Mouse (Mus musculus): Measurements from ENCODE around the gene Kctd17. TPM values are rescaled to one million over a fixed set of nuclear protein-coding genes. Genes with fewer than 3 reads are reported as not detected.

Gene Kctd17
- polyA plus RNA-seq (2016; fragmentation: Nextera tagmentation; extraction: Ambion mirVana) = 79.8 and 85.2 TPM in 2 replicates

GRCm38 (mm10) chr15:78428391-78429138 lies at the start of gene Kctd17:
Gene Kctd17, plus strand, starts transcription at chr15:78428564.
- H3K9ac ChIP-seq = peak within 1 kb of the TSS; percentile 82
- H3K4me2 ChIP-seq (replicated peaks) = peak within 1 kb of the TSS; percentile 80
- peak; percentile 91 for ATAC-seq (ENCODE audit: low FRiP score)
- peaks cover 3% of the 10 kb centered on the region; the same call in 1 of the 2 replicates for H3K27me3 ChIP-seq
- no peaks in the 10 kb centered on the region for H3K9me3 ChIP-seq (replicated peaks)
- peak within 1 kb of the TSS; percentile 76 for H3K27ac ChIP-seq
- peaks cover 24% of the 10 kb centered on the region for H3K4me1 ChIP-seq
- WGBS = 1% methylated on average over 52 of the region's 52 CpGs
- peaks cover 28% of the 10 kb centered on the region for H3K36me3 ChIP-seq
- peak within 1 kb of the TSS; percentile 56 for H3K4me3 ChIP-seq

- H3K9ac ChIP-seq = no peak overlapping the region
- 81% methylated on average over 2 of the region's 2 CpGs for WGBS
- H3K4me1 ChIP-seq = peaks cover 3% of the 10 kb centered on the region; the same call in 1 of the 2 replicates
- no peaks in the 10 kb centered on the region for H3K27me3 ChIP-seq
- H3K27ac ChIP-seq = no peak overlapping the region
- no peak overlapping the region for H3K4me2 ChIP-seq (replicated peaks)
- ATAC-seq (ENCODE audit: low FRiP score) = no peak
- H3K9me3 ChIP-seq (replicated peaks) = no peaks in the 10 kb centered on the region
- no peaks in the 10 kb centered on the region for H3K36me3 ChIP-seq
- H3K4me3 ChIP-seq = no peak overlapping the region
Observed at GRCm38 (mm10) chr15:78380208-78380607, 48.2 kb upstream of the Kctd17 start.

- no peak overlapping the region for H3K4me2 ChIP-seq (replicated peaks)
- H3K9ac ChIP-seq = no peak overlapping the region
- no peaks in the 10 kb centered on the region for H3K9me3 ChIP-seq (replicated peaks)
- H3K27ac ChIP-seq = no peak overlapping the region
- no peak overlapping the region for H3K4me3 ChIP-seq
- 67% methylated on average over 4 of the region's 4 CpGs for WGBS
- peaks cover 3% of the 10 kb centered on the region; the same call in 1 of the 2 replicates for H3K4me1 ChIP-seq
- ATAC-seq (ENCODE audit: low FRiP score) = no peak
- H3K36me3 ChIP-seq = no peaks in the 10 kb centered on the region
- H3K27me3 ChIP-seq = no peaks in the 10 kb centered on the region
Observed at GRCm38 (mm10) chr15:78380741-78381140, 47.6 kb upstream of the Kctd17 start.

- WGBS = 96% methylated on average over 4 of the region's 4 CpGs
- Histone ChIP-seq H3K9ac (no peak overlapping the region), H3K36me3 (no peaks in the 10 kb centered on the region), H3K4me2 (replicated peaks) (no peak overlapping the region), H3K9me3 (replicated peaks) (no peaks in the 10 kb centered on the region), H3K27ac (no peak overlapping the region), H3K4me1 (peaks cover 3% of the 10 kb centered on the region; the same call in 1 of the 2 replicates), H3K27me3 (no peaks in the 10 kb centered on the region), H3K4me3 (no peak overlapping the region)
- no peak for ATAC-seq (ENCODE audit: low FRiP score)
Observed at GRCm38 (mm10) chr15:78382115-78382514, 46.2 kb upstream of the Kctd17 start.

- H3K9me3 ChIP-seq (replicated peaks) = no peaks in the 10 kb centered on the region
- WGBS = 81% methylated on average over 11 of the region's 11 CpGs
- no peaks in the 10 kb centered on the region for H3K27me3 ChIP-seq
- peaks cover 3% of the 10 kb centered on the region; the same call in 1 of the 2 replicates for H3K4me1 ChIP-seq
- H3K27ac ChIP-seq = 0 out of 2 replicates have a peak overlapping the region, but pooled peaks have one; percentile 5
- H3K4me3 ChIP-seq = no peak overlapping the region
- ATAC-seq (ENCODE audit: low FRiP score) = no peak
- H3K36me3 ChIP-seq = no peaks in the 10 kb centered on the region
- no peak overlapping the region for H3K9ac ChIP-seq
- no peak overlapping the region for H3K4me2 ChIP-seq (replicated peaks)
Observed at GRCm38 (mm10) chr15:78383450-78384219, 44.7 kb upstream of the Kctd17 start.

GRCm38 (mm10) chr15:78384220-78385116 lies 43.9 kb upstream of the Kctd17 start:
- Histone ChIP-seq H3K4me3 (no peak overlapping the region), H3K27ac (0 out of 2 replicates have a peak overlapping the region, but pooled peaks have one; percentile 5), H3K36me3 (no peaks in the 10 kb centered on the region), H3K9ac (no peak overlapping the region), H3K4me2 (replicated peaks) (no peak overlapping the region), H3K27me3 (no peaks in the 10 kb centered on the region), H3K9me3 (replicated peaks) (no peaks in the 10 kb centered on the region), H3K4me1 (peaks cover 3% of the 10 kb centered on the region; the same call in 1 of the 2 replicates)
- 74% methylated on average over 7 of the region's 7 CpGs for WGBS
- no peak for ATAC-seq (ENCODE audit: low FRiP score)

GRCm38 (mm10) chr15:78385564-78385963 lies 42.8 kb upstream of the Kctd17 start:
- 88% methylated on average over 1 of the region's 1 CpGs for WGBS
- Histone ChIP-seq H3K4me2 (replicated peaks) (no peak overlapping the region), H3K27me3 (no peaks in the 10 kb centered on the region), H3K4me3 (no peak overlapping the region), H3K9me3 (replicated peaks) (no peaks in the 10 kb centered on the region), H3K4me1 (peaks cover 3% of the 10 kb centered on the region; the same call in 1 of the 2 replicates), H3K9ac (no peak overlapping the region), H3K36me3 (no peaks in the 10 kb centered on the region), H3K27ac (no peak overlapping the region)
- ATAC-seq (ENCODE audit: low FRiP score) = no peak

GRCm38 (mm10) chr15:78390855-78391254 lies 37.5 kb upstream of the Kctd17 start:
- no peak overlapping the region for H3K9ac ChIP-seq
- ATAC-seq (ENCODE audit: low FRiP score) = no peak
- H3K4me1 ChIP-seq = no peaks in the 10 kb centered on the region
- H3K4me2 ChIP-seq (replicated peaks) = no peak overlapping the region
- no peaks in the 10 kb centered on the region for H3K27me3 ChIP-seq
- H3K9me3 ChIP-seq (replicated peaks) = no peaks in the 10 kb centered on the region
- no peak overlapping the region for H3K27ac ChIP-seq
- 79% methylated on average over 3 of the region's 3 CpGs for WGBS
- H3K36me3 ChIP-seq = no peaks in the 10 kb centered on the region
- H3K4me3 ChIP-seq = no peak overlapping the region

GRCm38 (mm10) chr15:78395478-78395962 lies 32.8 kb upstream of the Kctd17 start, which contains the start of gene Tex33:
Gene Tex33, minus strand, starts transcription at chr15:78395912.
- H3K27ac ChIP-seq = no peak within 1 kb of the TSS
- no peak within 1 kb of the TSS for H3K4me3 ChIP-seq
- no peak within 1 kb of the TSS for H3K9ac ChIP-seq
- WGBS = 85% methylated on average over 8 of the region's 8 CpGs
- H3K9me3 ChIP-seq (replicated peaks) = no peaks in the 10 kb centered on the region
- H3K36me3 ChIP-seq = no peaks in the 10 kb centered on the region
- H3K4me1 ChIP-seq = no peaks in the 10 kb centered on the region
- no peaks in the 10 kb centered on the region for H3K27me3 ChIP-seq
- no peak within 1 kb of the TSS for H3K4me2 ChIP-seq (replicated peaks)
- no peak for ATAC-seq (ENCODE audit: low FRiP score)

- H3K9ac ChIP-seq = no peak overlapping the region
- H3K27me3 ChIP-seq = no peaks in the 10 kb centered on the region
- ATAC-seq (ENCODE audit: low FRiP score) = no peak
- 77% methylated on average over 6 of the region's 6 CpGs for WGBS
- no peak overlapping the region for H3K27ac ChIP-seq
- H3K4me2 ChIP-seq (replicated peaks) = no peak overlapping the region
- peaks cover 31% of the 10 kb centered on the region for H3K4me1 ChIP-seq
- H3K36me3 ChIP-seq = no peaks in the 10 kb centered on the region
- no peak overlapping the region for H3K4me3 ChIP-seq
- no peaks in the 10 kb centered on the region for H3K9me3 ChIP-seq (replicated peaks)
Observed at GRCm38 (mm10) chr15:78401345-78401744, 27.0 kb upstream of the Kctd17 start.

GRCm38 (mm10) chr15:78401921-78402320 lies 26.4 kb upstream of the Kctd17 start:
- 74% methylated on average over 4 of the region's 4 CpGs for WGBS
- Histone ChIP-seq H3K36me3 (no peaks in the 10 kb centered on the region), H3K4me2 (replicated peaks) (no peak overlapping the region), H3K9me3 (replicated peaks) (no peaks in the 10 kb centered on the region), H3K4me1 (peaks cover 33% of the 10 kb centered on the region), H3K27ac (no peak overlapping the region), H3K4me3 (no peak overlapping the region), H3K27me3 (no peaks in the 10 kb centered on the region), H3K9ac (no peak overlapping the region)
- ATAC-seq (ENCODE audit: low FRiP score) = no peak
